11 mouse cellular contexts compared by ENCODE assay signal in genomic region chr11:106365366-106365765, GRCm38 (mm10). TPM values are rescaled to one million over a fixed set of nuclear protein-coding genes. Genes with fewer than 3 reads are reported as not detected.
A peak's percentile ranks its signal among the peaks of the same experiment; 100 is the strongest.
DNase-seq lines count a peak whose midpoint lies in the region; ATAC-seq lines count a peak whose summit lies in the region.
"Had no signal": no experiment of that assay in that cellular context is flagged by ENCODE, and none has a peak within 500 bp of the region (broad histone marks: within the 10 kb centered on the region; RNA-seq: fewer than 3 reads in every experiment).

Prr29 (plus strand) TSS chr11:106365472.

- peaks cover 7% of the 10 kb centered on the region; the same call in 1 of the 2 replicates for H3K9me3 ChIP-seq in heart, embryonic 12.5 days (replicated peaks)
- no peaks in the 10 kb centered on the region for H3K9me3 ChIP-seq in lung, embryonic 16.5 days (ENCODE audit: control insufficient read depth, low read length)
- H3K9me3 ChIP-seq in neural tube, embryonic 12.5 days: no peaks in the 10 kb centered on the region

- H3K4me3 ChIP-seq in heart, embryonic 12.5 days: peak within 1 kb of the TSS; percentile 8; the same call in 1 of the 2 replicates
- no peak within 1 kb of the TSS for H3K4me3 ChIP-seq in lung, embryonic 16.5 days (ENCODE audit: low read length)
- no peak within 1 kb of the TSS for H3K4me3 ChIP-seq in neural tube, embryonic 12.5 days

- ATAC-seq in heart, embryonic 12.5 days (ENCODE audit: insufficient number of reproducible peaks, low FRiP score): no peak
- peak; percentile 22; the same call in 1 of the 2 replicates for ATAC-seq in lung, embryonic 16.5 days (ENCODE audit: low read depth)
- ATAC-seq in neural tube, embryonic 12.5 days (ENCODE audit: low FRiP score, low read depth): no peak
- ATAC-seq: activated CD4-positive, CD25-positive, alpha-beta regulatory T cell, adult 4 months had no signal

- no peaks in the 10 kb centered on the region for H3K27me3 ChIP-seq in heart, embryonic 12.5 days (replicated peaks)
- no peaks in the 10 kb centered on the region for H3K27me3 ChIP-seq in lung, embryonic 16.5 days (ENCODE audit: control insufficient read depth, insufficient read depth, low read depth, low read length)
- H3K27me3 ChIP-seq in neural tube, embryonic 12.5 days (replicated peaks): no peaks in the 10 kb centered on the region

- intact Hi-C loops in gastrocnemius, postnatal 14 days (cut with DNase I; ENCODE audit: low total_unique reads): no loop called here

- no peak for DNase-seq in heart, postnatal 4 days
- DNase-seq in lung, postnatal 4 days: no peak
- peak; percentile 66 for DNase-seq in gastrocnemius, postnatal 14 days
- DNase-seq in layer of hippocampus, postnatal 14 days (ENCODE audit: low spot score in 2 of 2): no peak
- DNase-seq in thymus, postnatal 14 days: no peak
- DNase-seq: cerebellum, adult 2 months had no signal

- H3K36me3 ChIP-seq in heart, embryonic 12.5 days: no peaks in the 10 kb centered on the region
- H3K36me3 ChIP-seq in lung, embryonic 16.5 days (ENCODE audit: control insufficient read depth, insufficient read depth, low read length): no peaks in the 10 kb centered on the region
- H3K36me3 ChIP-seq in neural tube, embryonic 12.5 days: no peaks in the 10 kb centered on the region

- no peak within 1 kb of the TSS for H3K27ac ChIP-seq in heart, embryonic 12.5 days (ENCODE audit: poor library complexity, severe bottlenecking)
- no peak within 1 kb of the TSS for H3K27ac ChIP-seq in lung, embryonic 16.5 days (ENCODE audit: low read length)
- no peak within 1 kb of the TSS for H3K27ac ChIP-seq in neural tube, embryonic 12.5 days
- H3K27ac ChIP-seq: macrophage had no signal

- WGBS in heart, embryonic 12.5 days: 44% methylated on average over 10 of the region's 10 CpGs
- WGBS in lung, embryonic 16.5 days: 35% methylated on average over 10 of the region's 10 CpGs
- WGBS in neural tube, embryonic 12.5 days: 56% methylated on average over 10 of the region's 10 CpGs

- H3K4me1 ChIP-seq in heart, embryonic 12.5 days (replicated peaks): peaks cover 15% of the 10 kb centered on the region
- peaks cover 18% of the 10 kb centered on the region for H3K4me1 ChIP-seq in lung, embryonic 16.5 days (replicated peaks; ENCODE audit: control insufficient read depth, insufficient read depth, low read length)
- peaks cover 9% of the 10 kb centered on the region for H3K4me1 ChIP-seq in neural tube, embryonic 12.5 days

- H3K9ac ChIP-seq in heart, embryonic 12.5 days: peak within 1 kb of the TSS; percentile 46; the same call in 1 of the 2 replicates
- H3K9ac ChIP-seq in lung, embryonic 16.5 days (ENCODE audit: low read length): peak within 1 kb of the TSS; percentile 52; the same call in 1 of the 2 replicates
- H3K9ac ChIP-seq in neural tube, embryonic 12.5 days: no peak within 1 kb of the TSS

- H3K4me2 ChIP-seq in heart, embryonic 12.5 days: peak within 1 kb of the TSS; percentile 53
- peak within 1 kb of the TSS; percentile 26 for H3K4me2 ChIP-seq in lung, embryonic 16.5 days (ENCODE audit: low read depth, low read length)
- peak within 1 kb of the TSS; percentile 31; the same call in 1 of the 2 replicates for H3K4me2 ChIP-seq in neural tube, embryonic 12.5 days (replicated peaks)

RNA-seq across cellular contexts. Expression of gene Prr29, which starts in this region (rescaled TPM):
- polyA plus RNA-seq in heart, embryonic 12.5 days (2016; fragmentation: Nextera tagmentation; extraction: Ambion mirVana): 0.28 TPM in 1 of 2 replicates, not detected in the other
- total RNA-seq in heart, postnatal 4 days (2021): under 1 TPM; 0.41 to 0.52 TPM
- polyA plus RNA-seq in lung, embryonic 16.5 days (2015; fragmentation: Nextera tagmentation; extraction: Ambion mirVana): 2.0 and 4.4 TPM in 2 replicates
- 10 to 100 TPM; 11.8 to 13.1 TPM for total RNA-seq in gastrocnemius, postnatal 14 days (2021)
- polyA plus RNA-seq in neural tube, embryonic 12.5 days (2016; fragmentation: Nextera tagmentation; extraction: Ambion mirVana): not detected in 2 replicates
- under 1 TPM in 1 of 2 experiments, not detected in 1; 0.74 TPM for total RNA-seq in layer of hippocampus, postnatal 14 days (2021)
- polyA plus RNA-seq: macrophage had no signal

Comparison
In these comparisons a context has a peak if more than half of its experiments do, and no peak if none do; other contexts are left out.
1. RNA of gene Prr29 (total RNA-seq): 11.8 to 13.1 TPM in gastrocnemius, postnatal 14 days; 0.74 TPM in layer of hippocampus, postnatal 14 days and 0.41 to 0.52 TPM in heart, postnatal 4 days; every median in the first group is over 4 times any median in the second.
2. Peak in every context shown above with its lines, with median percentiles within 50 percentile points of each other: H3K4me2 ChIP-seq.